Mouse (Mus musculus): ENCODE data around the gene Kif5a. TPM values are rescaled to one million over a fixed set of nuclear protein-coding genes. Genes with fewer than 3 reads are reported as not detected.

Kif5a gene
- polyA plus RNA-seq, 1 experiment, result 1.7 TPM

DNA sequence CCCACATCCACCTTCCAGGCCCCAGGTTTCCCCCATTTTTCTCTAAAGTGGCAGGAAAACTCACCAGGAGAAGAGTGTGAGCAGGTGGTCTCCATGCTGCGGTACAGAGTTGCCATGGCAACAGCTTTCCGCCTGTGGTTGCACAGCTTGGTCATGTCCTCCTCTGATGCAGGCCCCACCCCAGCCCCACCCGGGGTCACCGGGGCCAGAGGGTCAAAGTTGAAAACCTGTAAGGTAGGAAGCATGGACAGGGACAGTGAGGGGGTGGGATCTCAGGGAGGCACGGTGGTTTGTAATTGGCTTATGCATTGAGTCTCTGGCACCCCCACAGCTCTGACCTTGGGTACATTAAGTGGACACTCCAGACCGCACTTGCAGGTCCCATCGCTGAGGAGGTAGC lies 23.6 kb upstream of the Kif5a start:
- H3K4me1 ChIP-seq (ENCODE audit: control insufficient read depth, insufficient read depth, low read length), result no peaks in the 10 kb centered on the region; the same call in 1 of the 2 replicates
- no peak for TF ChIP-seq POLR2A (IDR thresholded peaks at IDR 0.05; ENCODE audit: borderline replicate concordance, control insufficient read depth, low read depth, low read length)
- H3K27ac ChIP-seq (ENCODE audit: control insufficient read depth, insufficient read depth, low read depth, low read length, poor library complexity), result no peak overlapping the region
- WGBS, result 60% methylated on average over 7 of the region's 7 CpGs
- no peak overlapping the region for H3K4me3 ChIP-seq (replicated peaks; ENCODE audit: control insufficient read depth, low read depth, low read length)

DNA sequence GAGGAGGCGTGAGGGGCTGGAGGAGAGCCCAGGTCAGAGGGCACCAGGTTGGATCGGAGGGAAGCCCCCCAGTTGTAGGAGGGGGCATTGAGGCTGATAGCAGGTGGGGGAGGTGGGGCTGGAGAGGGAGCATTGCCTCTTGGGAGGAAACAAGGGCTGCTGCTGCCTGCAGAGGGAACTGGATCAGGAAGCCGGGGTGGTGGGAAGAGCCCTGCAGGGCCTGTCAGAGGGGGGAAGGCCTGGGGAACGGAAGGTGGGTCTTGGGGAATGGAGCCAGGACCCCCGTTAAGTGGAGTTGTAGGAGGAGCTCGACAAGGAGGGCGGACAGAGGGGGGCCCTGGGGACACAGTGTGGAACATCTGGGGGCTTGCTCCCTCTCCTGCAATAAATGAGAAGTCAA lies 23.0 kb upstream of the Kif5a start:
- no peak for TF ChIP-seq POLR2A (IDR thresholded peaks at IDR 0.05; ENCODE audit: borderline replicate concordance, control insufficient read depth, low read depth, low read length)
- TF ChIP-seq CTCF (IDR thresholded peaks at IDR 0.05; ENCODE audit: control insufficient read depth, insufficient read depth, low read length), result no peak
- H3K4me3 ChIP-seq (replicated peaks; ENCODE audit: control insufficient read depth, low read depth, low read length), result no peak overlapping the region
- H3K27ac ChIP-seq (ENCODE audit: control insufficient read depth, insufficient read depth, low read depth, low read length, poor library complexity), result no peak overlapping the region
- 74% methylated on average over 7 of the region's 7 CpGs for WGBS
- no peaks in the 10 kb centered on the region; the same call in 1 of the 2 replicates for H3K4me1 ChIP-seq (ENCODE audit: control insufficient read depth, insufficient read depth, low read length)

DNA sequence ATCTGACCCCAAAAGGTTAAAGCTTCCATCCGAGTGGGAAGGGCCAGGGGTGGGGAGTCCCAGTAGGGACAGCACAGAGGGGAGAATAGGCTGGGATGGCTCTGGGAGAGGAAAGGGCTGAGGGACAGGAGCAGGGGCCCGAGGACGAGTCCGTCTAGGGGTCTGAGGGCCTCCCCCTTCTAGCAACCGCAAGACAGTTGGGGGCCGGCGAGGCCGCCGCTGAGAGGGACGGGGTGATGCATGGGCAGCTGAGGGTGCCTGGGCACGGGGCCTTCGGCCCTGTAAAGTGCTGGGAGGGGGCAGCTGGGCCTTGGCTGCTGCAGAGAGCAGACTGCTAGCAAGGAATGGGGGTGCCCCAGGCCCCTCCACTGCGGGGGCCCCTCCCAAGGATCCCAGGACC lies 22.5 kb upstream of the Kif5a start:
- WGBS, result 89% methylated on average over 13 of the region's 13 CpGs
- H3K27ac ChIP-seq (ENCODE audit: control insufficient read depth, insufficient read depth, low read depth, low read length, poor library complexity), result no peak overlapping the region
- no peaks in the 10 kb centered on the region; the same call in 1 of the 2 replicates for H3K4me1 ChIP-seq (ENCODE audit: control insufficient read depth, insufficient read depth, low read length)
- H3K4me3 ChIP-seq (replicated peaks; ENCODE audit: control insufficient read depth, low read depth, low read length), result no peak overlapping the region
- TF ChIP-seq POLR2A (IDR thresholded peaks at IDR 0.05; ENCODE audit: borderline replicate concordance, control insufficient read depth, low read depth, low read length), result no peak
- no peak for TF ChIP-seq CTCF (IDR thresholded peaks at IDR 0.05; ENCODE audit: control insufficient read depth, insufficient read depth, low read length)

DNA sequence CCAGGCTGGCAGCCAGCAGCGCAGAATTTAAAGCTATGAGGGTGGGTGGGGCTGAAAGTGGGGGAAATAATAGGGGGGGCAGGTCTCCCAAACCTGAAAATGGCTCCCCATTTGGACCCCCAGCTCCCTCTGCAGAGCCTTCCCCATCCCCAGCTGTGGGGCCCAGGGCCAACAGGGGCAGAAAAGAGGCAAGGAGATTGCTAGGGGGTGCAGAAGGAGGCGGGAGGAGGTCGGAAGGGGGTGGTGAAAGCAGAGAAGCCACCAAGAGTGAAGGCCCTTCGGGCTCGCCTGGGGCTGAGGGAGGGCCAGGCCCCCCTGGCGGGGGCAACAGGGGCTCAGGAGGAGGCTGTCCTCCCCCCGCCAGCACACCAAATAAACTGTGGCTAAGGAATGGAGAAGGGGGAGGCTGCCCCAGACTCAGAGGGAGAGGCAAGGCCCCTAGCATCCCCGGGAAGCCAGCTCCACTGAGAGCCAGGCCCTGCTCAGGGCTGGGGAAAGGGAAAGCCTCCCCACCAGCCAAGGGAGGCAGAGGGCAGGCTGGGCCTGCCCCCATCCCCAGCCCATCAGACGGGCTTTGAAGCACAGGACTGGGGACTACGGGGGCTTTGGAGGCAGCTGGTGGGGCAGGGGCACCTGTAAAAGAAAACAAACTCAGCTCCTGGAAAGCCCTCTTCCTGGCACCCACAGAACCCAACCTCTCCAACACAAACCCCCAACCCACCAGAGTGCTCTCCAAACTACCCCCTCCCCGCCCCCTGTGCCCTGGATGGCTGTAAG lies 21.8 kb upstream of the Kif5a start:
- H3K27ac ChIP-seq (ENCODE audit: control insufficient read depth, insufficient read depth, low read depth, low read length, poor library complexity), result no peak overlapping the region
- H3K4me1 ChIP-seq (ENCODE audit: control insufficient read depth, insufficient read depth, low read length), result no peaks in the 10 kb centered on the region; the same call in 1 of the 2 replicates
- WGBS, result 89% methylated on average over 11 of the region's 11 CpGs
- TF ChIP-seq CTCF (IDR thresholded peaks at IDR 0.05; ENCODE audit: control insufficient read depth, insufficient read depth, low read length), result no peak
- H3K4me3 ChIP-seq (replicated peaks; ENCODE audit: control insufficient read depth, low read depth, low read length), result no peak overlapping the region

DNA sequence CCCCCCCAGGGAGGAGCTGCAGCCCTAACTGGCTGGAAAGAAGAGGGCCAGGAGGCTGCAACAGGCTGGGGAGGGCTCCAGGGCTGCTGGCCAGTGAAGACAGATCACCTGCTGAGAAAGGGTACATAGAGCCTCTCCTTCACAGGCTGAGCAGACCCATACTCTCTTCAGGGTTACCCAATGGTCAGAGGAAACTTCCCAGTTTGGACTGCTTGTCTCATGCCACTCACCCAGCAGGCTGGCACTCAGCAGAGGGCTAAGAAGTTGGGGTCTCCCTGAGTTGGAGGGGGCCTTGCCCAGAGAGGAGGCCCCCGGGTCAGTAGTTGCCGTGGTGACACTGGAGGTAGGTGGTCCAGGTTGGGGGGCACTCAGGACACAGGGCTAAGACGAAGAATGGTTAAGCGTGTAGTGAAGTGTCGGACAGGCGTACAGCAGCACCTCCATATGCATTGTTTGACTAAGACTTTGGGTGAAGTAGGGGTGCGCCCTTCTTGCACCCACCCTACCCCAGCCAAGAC lies 21.0 kb upstream of the Kif5a start:
- H3K4me3 ChIP-seq (replicated peaks; ENCODE audit: control insufficient read depth, low read depth, low read length), result no peak overlapping the region
- no peak overlapping the region for H3K27ac ChIP-seq (ENCODE audit: control insufficient read depth, insufficient read depth, low read depth, low read length, poor library complexity)
- TF ChIP-seq POLR2A (IDR thresholded peaks at IDR 0.05; ENCODE audit: borderline replicate concordance, control insufficient read depth, low read depth, low read length) (no peak), CTCF (IDR thresholded peaks at IDR 0.05; ENCODE audit: control insufficient read depth, insufficient read depth, low read length) (no peak)
- 94% methylated on average over 7 of the region's 7 CpGs for WGBS
- H3K4me1 ChIP-seq (ENCODE audit: control insufficient read depth, insufficient read depth, low read length), result no peaks in the 10 kb centered on the region; the same call in 1 of the 2 replicates

DNA sequence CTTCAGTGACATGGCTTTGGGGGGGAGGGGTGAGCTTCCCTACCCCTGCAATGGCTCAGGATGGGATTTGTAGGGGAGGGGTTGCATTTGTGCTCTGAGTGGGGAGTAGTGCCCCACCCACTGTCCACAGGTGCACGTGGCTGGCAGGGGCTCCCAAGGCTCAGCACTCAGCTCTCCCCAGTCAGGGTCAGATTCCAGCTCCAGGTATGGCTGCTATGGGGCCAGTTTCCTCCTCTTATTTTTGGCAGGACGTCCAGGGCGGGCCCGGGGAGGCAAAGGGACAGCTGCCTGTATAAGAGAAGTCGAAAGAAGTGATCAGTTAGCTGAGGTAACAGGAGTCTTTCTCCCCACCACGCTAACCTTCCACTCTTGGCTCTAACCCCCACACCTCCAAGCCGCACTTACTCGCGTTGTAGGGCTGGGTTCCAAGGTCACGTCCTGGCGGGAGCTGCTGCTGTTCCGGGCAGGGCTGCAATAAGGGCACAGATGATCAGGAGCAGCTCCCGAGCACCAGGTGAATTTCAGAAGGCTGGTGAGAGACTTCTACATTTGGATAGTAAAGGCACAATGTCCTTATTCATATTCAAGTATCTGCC lies 19.6 kb upstream of the Kif5a start:
- Histone ChIP-seq H3K27ac (ENCODE audit: control insufficient read depth, insufficient read depth, low read depth, low read length, poor library complexity) (no peak overlapping the region), H3K4me1 (ENCODE audit: control insufficient read depth, insufficient read depth, low read length) (no peaks in the 10 kb centered on the region; the same call in 1 of the 2 replicates), H3K4me3 (replicated peaks; ENCODE audit: control insufficient read depth, low read depth, low read length) (no peak overlapping the region)
- 87% methylated on average over 13 of the region's 13 CpGs for WGBS
- TF ChIP-seq POLR2A (IDR thresholded peaks at IDR 0.05; ENCODE audit: borderline replicate concordance, control insufficient read depth, low read depth, low read length) (no peak), CTCF (IDR thresholded peaks at IDR 0.05; ENCODE audit: control insufficient read depth, insufficient read depth, low read length) (no peak)

DNA sequence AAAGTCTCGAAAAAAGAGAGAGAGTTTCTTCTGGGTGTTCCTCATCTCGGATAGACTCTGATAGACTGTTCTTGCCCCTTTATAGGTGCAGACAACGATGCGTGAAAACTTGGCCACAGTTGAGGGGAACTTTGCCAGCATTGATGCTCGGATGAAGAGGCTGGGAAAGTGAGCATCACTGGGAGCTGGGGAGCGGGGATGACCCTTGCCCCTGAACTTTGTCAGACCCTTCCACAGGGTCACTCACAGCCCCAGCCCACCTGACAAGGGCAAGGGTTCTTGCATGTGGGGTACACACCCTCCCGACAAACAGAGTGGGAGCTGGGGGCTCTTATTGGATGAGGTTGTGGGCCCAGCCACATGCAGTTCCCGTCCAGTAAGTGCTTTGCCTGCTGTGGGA lies 18.2 kb upstream of the Kif5a start:
- 87% methylated on average over 8 of the region's 8 CpGs for WGBS
- TF ChIP-seq POLR2A (IDR thresholded peaks at IDR 0.05; ENCODE audit: borderline replicate concordance, control insufficient read depth, low read depth, low read length) (no peak), CTCF (IDR thresholded peaks at IDR 0.05; ENCODE audit: control insufficient read depth, insufficient read depth, low read length) (no peak)
- H3K4me1 ChIP-seq (ENCODE audit: control insufficient read depth, insufficient read depth, low read length), result no peaks in the 10 kb centered on the region
- no peak overlapping the region for H3K27ac ChIP-seq (ENCODE audit: control insufficient read depth, insufficient read depth, low read depth, low read length, poor library complexity)
- no peak overlapping the region for H3K4me3 ChIP-seq (replicated peaks; ENCODE audit: control insufficient read depth, low read depth, low read length)

DNA sequence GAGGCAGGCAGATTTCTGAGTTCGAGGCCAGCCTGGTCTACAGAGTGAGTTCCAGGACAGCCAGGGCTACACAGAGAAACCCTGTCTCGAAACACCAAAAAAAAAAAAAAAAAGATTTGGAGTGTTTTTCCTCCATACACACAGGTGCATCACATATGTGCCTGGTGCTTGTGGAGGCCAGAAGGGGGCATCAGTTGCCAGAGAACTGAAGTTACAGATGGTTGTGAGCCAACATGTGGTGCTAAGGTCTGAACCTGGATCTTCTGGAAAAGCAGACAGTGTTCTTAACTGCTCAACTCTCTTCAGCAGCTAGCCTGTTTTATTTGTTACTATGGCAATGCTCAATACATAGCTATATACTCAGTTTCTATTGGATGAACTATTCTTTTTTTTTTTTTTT lies 16.6 kb upstream of the Kif5a start:
- no peak for TF ChIP-seq CTCF (IDR thresholded peaks at IDR 0.05; ENCODE audit: control insufficient read depth, insufficient read depth, low read length)
- no peak for TF ChIP-seq POLR2A (IDR thresholded peaks at IDR 0.05; ENCODE audit: borderline replicate concordance, control insufficient read depth, low read depth, low read length)
- WGBS, result 87% methylated on average over 2 of the region's 2 CpGs
- no peak overlapping the region for H3K4me3 ChIP-seq (replicated peaks; ENCODE audit: control insufficient read depth, low read depth, low read length)
- no peak overlapping the region for H3K27ac ChIP-seq (ENCODE audit: control insufficient read depth, insufficient read depth, low read depth, low read length, poor library complexity)
- H3K4me1 ChIP-seq (ENCODE audit: control insufficient read depth, insufficient read depth, low read length), result no peaks in the 10 kb centered on the region

Data from bone marrow, adult 2 months (tissue).